Mouse (Mus musculus): ENCODE measurements around the gene Uhmk1.

GRCm38 (mm10) chr1:170186531-170186930 is 28.7 kb downstream of the Uhmk1 start:
- TF ChIP-seq MAX (IDR thresholded peaks at IDR 0.05): no peak
- no peak for TF ChIP-seq CTCF (IDR thresholded peaks at IDR 0.05; ENCODE audit: control insufficient read depth, insufficient read depth, insufficient read length)

All from C2C12 (cell line).